Mouse (Mus musculus) kidney, postnatal 10 days (tissue): ENCODE measurements around the gene Olfr295.

Source experiments
- DNase-seq: peaks from one replicate; pipeline ENCODE4 v3.0.0; 2021; ENCODE audit warnings: mixed read lengths

The Olfr295 gene

GRCm38 (mm10) chr7:86583562-86583961 is at the start of gene Olfr295:
Gene Olfr295, plus strand, starts transcription at chr7:86583862.
- no peak for DNase-seq

- no peak for DNase-seq
These were observed 32.9 kb downstream of the Olfr295 start, which contains the start of gene Olfr294 for GRCm38 (mm10) chr7:86616543-86616942. Gene Olfr294, minus strand, starts transcription at chr7:86616643.
